Mouse (Mus musculus): ENCODE data around the gene Minpp1.
A peak's percentile ranks its signal among the peaks of the same experiment; 100 is the strongest.

Gene Minpp1

DNA sequence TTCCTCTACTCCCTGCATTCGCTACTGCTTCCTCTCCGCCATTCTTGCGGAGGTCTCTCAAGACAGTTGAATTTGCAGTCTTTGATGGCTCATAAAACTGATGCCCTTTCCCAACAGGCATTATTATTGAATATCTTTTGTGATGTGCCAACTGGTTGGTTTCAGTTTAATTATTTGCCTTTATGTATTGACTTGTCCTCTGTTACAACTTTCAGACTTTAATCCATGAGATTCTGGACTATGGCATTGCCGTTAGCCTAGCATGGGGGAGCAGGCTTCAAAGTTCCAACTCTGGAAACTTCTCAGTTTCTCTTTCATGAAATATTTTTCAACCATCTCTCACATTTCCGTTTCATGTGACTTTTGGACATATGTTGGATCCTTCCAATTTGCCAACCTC is 41.6 kb downstream of the Minpp1 start:
- no peak for DNase-seq (ENCODE audit: inconsistent ontology term)

- no peak for DNase-seq (ENCODE audit: inconsistent ontology term)
Measured at GRCm38 (mm10) chr19:32528723-32529122, 43.2 kb downstream of the Minpp1 start.

- no peak for DNase-seq (ENCODE audit: inconsistent ontology term)
Measured at GRCm38 (mm10) chr19:32529252-32529942, 43.8 kb downstream of the Minpp1 start.

GRCm38 (mm10) chr19:32530296-32530695 is 44.7 kb downstream of the Minpp1 start:
- no peak for DNase-seq (ENCODE audit: inconsistent ontology term)

DNA sequence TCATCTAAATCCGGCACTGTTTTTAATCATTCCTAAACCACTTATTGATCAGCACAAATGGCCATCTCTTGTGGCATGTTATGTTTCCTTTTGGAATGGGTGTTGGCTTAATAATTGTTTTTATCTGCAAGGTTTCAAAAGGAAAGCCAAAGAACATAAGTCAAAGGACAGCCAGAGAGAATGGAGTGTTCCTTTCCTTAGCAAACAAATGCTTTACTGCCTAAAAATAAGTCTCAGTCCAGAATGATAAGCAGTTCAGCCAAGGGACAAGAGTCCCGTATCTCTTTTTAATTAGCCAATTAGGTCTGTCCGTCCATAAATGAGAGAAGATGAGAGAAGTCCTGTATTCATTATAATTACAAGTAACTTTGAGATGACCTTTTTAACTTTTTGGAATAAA is 46.8 kb downstream of the Minpp1 start:
- no peak for DNase-seq (ENCODE audit: inconsistent ontology term)

DNA sequence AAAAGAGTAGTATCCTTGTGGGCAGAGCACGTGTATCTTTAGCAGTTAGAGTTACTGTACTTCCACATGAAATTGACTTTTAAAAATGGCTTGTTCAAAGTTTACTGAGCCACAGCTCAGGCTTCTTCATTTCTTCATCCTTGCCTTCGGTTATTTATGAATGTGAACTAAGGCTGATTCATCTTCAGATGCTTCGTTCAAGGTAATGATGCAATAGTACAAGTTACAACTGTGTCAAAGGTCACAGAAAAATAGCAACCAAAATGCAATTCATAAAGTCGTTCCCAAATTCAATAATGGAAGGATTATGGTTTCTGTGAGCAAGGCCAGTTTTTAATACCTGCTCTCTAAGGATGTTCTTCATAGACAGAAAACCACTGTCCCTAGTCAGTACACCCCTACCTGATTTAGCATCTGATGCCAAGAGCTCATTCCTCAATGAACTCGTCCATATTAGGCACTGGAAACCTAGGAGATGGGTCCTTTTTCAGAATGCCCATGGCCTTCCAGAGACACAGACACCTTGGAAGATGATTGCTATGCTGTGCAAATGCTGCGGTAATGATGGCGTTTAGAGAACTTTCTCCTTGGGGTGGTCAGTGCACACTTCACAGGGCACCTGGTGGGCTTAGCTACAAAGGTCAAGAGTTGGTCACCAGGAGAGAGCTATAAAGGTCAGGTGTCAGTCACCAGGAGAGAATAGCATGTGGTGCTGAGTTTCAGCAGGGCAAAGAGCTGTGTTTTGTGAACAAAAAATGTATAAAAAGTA is 47.4 kb downstream of the Minpp1 start:
- no peak for DNase-seq (ENCODE audit: inconsistent ontology term)

DNA sequence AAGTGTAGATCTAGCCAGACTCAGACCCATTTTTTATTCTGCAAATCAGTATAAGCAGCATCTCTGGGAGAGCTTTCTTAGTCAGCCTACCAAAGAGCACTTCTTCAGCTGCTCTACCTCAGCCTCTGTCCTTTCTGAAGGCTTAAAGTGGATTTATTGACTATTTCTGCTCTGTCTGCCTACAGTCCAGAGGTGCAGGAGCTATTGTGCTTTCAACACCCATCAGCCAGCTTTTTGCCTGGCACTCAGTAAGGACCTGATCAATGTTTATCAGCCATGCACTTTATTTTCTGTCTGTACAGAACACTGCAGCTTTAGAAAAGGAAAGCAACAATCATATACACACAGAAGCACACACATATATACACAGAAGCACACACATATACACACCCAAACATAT is 49.3 kb downstream of the Minpp1 start:
- no peak for DNase-seq (ENCODE audit: inconsistent ontology term)

DNA sequence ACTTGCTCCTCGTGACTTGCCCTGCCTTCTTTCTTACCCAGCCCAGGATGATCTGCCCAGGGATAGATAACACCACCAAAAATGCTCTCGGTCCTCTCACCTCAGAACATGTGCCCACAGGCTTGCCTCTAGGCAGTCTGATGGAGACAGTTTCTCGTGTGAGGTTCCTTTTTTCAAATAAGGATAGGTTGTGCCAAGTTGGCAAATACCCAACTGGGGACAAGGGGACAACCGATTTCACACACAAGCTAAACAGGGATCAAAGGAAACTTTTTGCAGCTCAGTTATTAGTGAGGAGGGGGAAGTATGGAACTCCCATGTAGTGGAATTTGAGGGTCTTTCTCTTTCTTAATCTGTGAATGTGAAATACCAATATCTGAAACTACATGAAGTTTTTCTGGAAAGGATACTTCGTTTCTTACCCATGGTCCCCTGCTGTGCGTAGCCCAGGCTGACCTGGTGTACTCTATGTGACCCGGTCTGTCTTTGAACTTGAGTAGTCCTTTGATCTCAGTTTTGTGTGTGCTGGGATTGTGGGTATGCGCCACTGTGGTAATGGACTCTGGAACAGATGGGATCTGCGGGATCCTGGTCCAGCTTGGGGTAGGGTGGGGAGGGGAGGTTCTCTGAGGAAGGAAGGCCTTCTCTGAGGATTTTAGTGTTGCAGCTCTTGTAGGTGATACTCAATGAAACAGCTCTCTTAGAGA is 57.4 kb downstream of the Minpp1 start:
- DNase-seq (ENCODE audit: inconsistent ontology term), result no peak

DNA sequence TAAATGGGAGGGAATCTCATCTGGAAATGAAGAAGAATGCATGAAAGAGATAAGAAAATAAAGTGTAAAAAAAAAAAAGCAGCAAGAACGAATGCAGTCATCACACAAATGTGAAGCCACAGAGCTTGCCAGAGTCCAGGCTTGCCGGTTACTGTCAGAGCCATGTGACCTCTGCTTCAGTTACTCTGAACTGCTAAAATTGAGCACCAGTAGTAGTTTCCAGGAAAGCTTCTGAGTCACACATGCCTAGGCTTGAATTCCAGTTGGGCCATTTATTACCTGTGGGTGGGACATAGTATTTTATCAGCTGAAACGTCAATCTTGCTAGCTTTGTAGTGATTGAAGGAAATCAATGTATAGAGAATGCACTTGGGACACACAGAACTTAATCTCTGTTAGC is 61.8 kb downstream of the Minpp1 start:
- peak; percentile 3 for DNase-seq (ENCODE audit: inconsistent ontology term)

- no peak for DNase-seq (ENCODE audit: inconsistent ontology term)
Measured at GRCm38 (mm10) chr19:32548202-32548601, 62.6 kb downstream of the Minpp1 start.

GRCm38 (mm10) chr19:32550446-32550845 is 64.9 kb downstream of the Minpp1 start:
- no peak for DNase-seq (ENCODE audit: inconsistent ontology term)

- DNase-seq (ENCODE audit: inconsistent ontology term), result peak; percentile 14
Measured at GRCm38 (mm10) chr19:32551442-32551841, 65.9 kb downstream of the Minpp1 start.

DNA sequence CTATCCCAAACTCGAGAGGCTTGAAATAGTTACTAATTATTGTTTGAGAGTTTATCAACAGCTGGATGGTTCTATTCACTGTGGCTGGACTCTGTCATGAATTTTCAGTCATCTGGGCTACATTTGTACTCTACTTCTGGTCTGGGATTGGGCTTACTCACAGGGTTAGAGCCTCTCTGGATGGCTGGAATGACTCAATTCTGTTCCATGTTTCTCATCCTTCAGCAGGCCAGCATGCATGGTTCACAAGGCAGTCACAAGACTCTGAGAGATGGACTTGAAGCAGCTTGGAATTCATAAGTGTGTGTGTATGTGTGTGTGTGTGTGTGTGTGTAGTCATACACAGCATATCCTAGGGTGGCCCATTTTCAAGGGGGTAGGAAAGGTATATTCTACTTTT is 66.5 kb downstream of the Minpp1 start:
- DNase-seq (ENCODE audit: inconsistent ontology term), result peak; percentile 35

- no peak for DNase-seq (ENCODE audit: inconsistent ontology term)
Measured at GRCm38 (mm10) chr19:32553310-32553709, 67.7 kb downstream of the Minpp1 start.

GRCm38 (mm10) chr19:32555257-32555656 is 69.7 kb downstream of the Minpp1 start:
- peak; percentile 69 for DNase-seq (ENCODE audit: inconsistent ontology term)

Data from Muller cell, postnatal 12 days (primary cell).